Mouse (Mus musculus) kidney, postnatal 10 days (tissue): Measurements from ENCODE around the gene Ntrk2.
"Not testable (repeated sequence)": the region's sequence is repeated elsewhere in the genome, so short reads cannot be mapped to it uniquely, and the experiment has no call there.

Experiments
- DNase-seq: peaks from one replicate; pipeline ENCODE4 v3.0.0; 2021; ENCODE audit warnings: mixed read lengths

The Ntrk2 gene

GRCm38 (mm10) chr13:58996447-58996846 lies 190.1 kb downstream of the Ntrk2 start:
- DNase-seq = no peak

- DNase-seq = no peak
Measured at GRCm38 (mm10) chr13:58997763-58998162, 191.4 kb downstream of the Ntrk2 start.

- DNase-seq = no peak
Measured at GRCm38 (mm10) chr13:58999373-59000053, 193.1 kb downstream of the Ntrk2 start.

- DNase-seq = no peak
Measured at GRCm38 (mm10) chr13:59002943-59003806, 196.8 kb downstream of the Ntrk2 start.

- DNase-seq = no peak
Measured at GRCm38 (mm10) chr13:59003807-59004173, 197.4 kb downstream of the Ntrk2 start.

GRCm38 (mm10) chr13:59004579-59004978 lies 198.2 kb downstream of the Ntrk2 start:
- no peak for DNase-seq

GRCm38 (mm10) chr13:59009855-59010254 lies 203.5 kb downstream of the Ntrk2 start:
- peak; percentile 44 for DNase-seq

GRCm38 (mm10) chr13:59010893-59011529 lies 204.6 kb downstream of the Ntrk2 start:
- DNase-seq = no peak

GRCm38 (mm10) chr13:59011530-59011903 lies 205.1 kb downstream of the Ntrk2 start:
- DNase-seq = peak; percentile 64

GRCm38 (mm10) chr13:59015360-59015759 lies 209.0 kb downstream of the Ntrk2 start:
- DNase-seq = no peak

- no peak for DNase-seq
Measured at GRCm38 (mm10) chr13:59017121-59017520, 210.8 kb downstream of the Ntrk2 start.

- DNase-seq = no peak
Measured at GRCm38 (mm10) chr13:59022251-59023042, 216.1 kb downstream of the Ntrk2 start.

GRCm38 (mm10) chr13:59025653-59026052 lies 219.3 kb downstream of the Ntrk2 start:
- no peak for DNase-seq

GRCm38 (mm10) chr13:59027436-59027835 lies 221.1 kb downstream of the Ntrk2 start:
- DNase-seq = no peak

- no peak for DNase-seq
Measured at GRCm38 (mm10) chr13:59028546-59028945, 222.2 kb downstream of the Ntrk2 start.

GRCm38 (mm10) chr13:59030574-59030973 lies 224.2 kb downstream of the Ntrk2 start:
- DNase-seq = no peak

GRCm38 (mm10) chr13:59040156-59040915 lies 234.0 kb downstream of the Ntrk2 start:
- no peak for DNase-seq

GRCm38 (mm10) chr13:59041013-59041764 lies 234.8 kb downstream of the Ntrk2 start:
- no peak for DNase-seq

- DNase-seq = no peak
Measured at GRCm38 (mm10) chr13:59052188-59052587, 245.8 kb downstream of the Ntrk2 start.

- not testable (repeated sequence) for DNase-seq
Measured at GRCm38 (mm10) chr13:59054331-59054730, 248.0 kb downstream of the Ntrk2 start.

- DNase-seq = no peak
Measured at GRCm38 (mm10) chr13:59056859-59057258, 250.5 kb downstream of the Ntrk2 start.
